Mouse (Mus musculus) liver, embryonic 13.5 days (tissue): ENCODE results near the gene Nsf. TPM values are rescaled to one million over a fixed set of nuclear protein-coding genes. Genes with fewer than 3 reads are reported as not detected.
"Not testable (repeated sequence)": the region's sequence is repeated elsewhere in the genome, so short reads cannot be mapped to it uniquely, and the experiment has no call there.

Experiments used
- ATAC-seq: fragments of 200-750 bp; cut with Nextera tagmentation; 2 replicates; pipeline ENCODE4 v1.8.0; 2017; ENCODE audit warnings: low read depth, mild to moderate bottlenecking, moderate number of reproducible peaks, moderate library complexity
- DNase-seq: peaks from one replicate; pipeline ENCODE4 v3.0.0; 2022
- H3K27ac ChIP-seq: fragments of 300-500 bp; sonication (generic); 2 replicates; pipeline ENCODE4 v1.5.1; 2015; ENCODE audit warnings: moderate library complexity, mild to moderate bottlenecking, inconsistent platforms
- H3K27me3 ChIP-seq: fragments of 300-500 bp; sonication (generic); 2 replicates; pipeline ENCODE4 v1.6.1; 2015; ENCODE audit warnings: mild to moderate bottlenecking, inconsistent platforms
- H3K36me3 ChIP-seq: fragments of 300-500 bp; sonication (generic); 2 replicates; pipeline ENCODE4 v1.6.1; 2015; ENCODE audit warnings: mild to moderate bottlenecking, inconsistent platforms
- H3K4me1 ChIP-seq: fragments of 300-500 bp; sonication (generic); replicated peaks from 2 replicates; pipeline ENCODE4 v1.6.1; 2015; ENCODE audit warnings: inconsistent platforms
- H3K4me2 ChIP-seq: fragments of 300-500 bp; sonication (generic); 2 replicates; pipeline ENCODE4 v1.6.1; 2015; ENCODE audit warnings: inconsistent platforms, mild to moderate bottlenecking, moderate library complexity
- H3K4me3 ChIP-seq: fragments of 300-500 bp; sonication (generic); replicated peaks from 2 replicates; pipeline ENCODE4 v1.5.1; 2015; ENCODE audit warnings: mild to moderate bottlenecking, inconsistent platforms
- H3K9ac ChIP-seq: fragments of 300-500 bp; sonication (generic); 2 replicates; pipeline ENCODE4 v1.6.1; 2015; ENCODE audit warnings: mild to moderate bottlenecking, inconsistent platforms
- H3K9me3 ChIP-seq: fragments of 300-500 bp; sonication (generic); replicated peaks from 2 replicates; pipeline ENCODE4 v1.6.1; 2016; ENCODE audit warnings: inconsistent platforms
- WGBS: fragments of 180-500 bp; shearing (Covaris S2); methylation state at CpG from one replicate; pipeline ENCODE4 v1.1.7; 2015; ENCODE audit not compliant: insufficient replicate concordance; 5-methylcytosine and 5-hydroxymethylcytosine counted together
- polyA plus RNA-seq: library from polyadenylated mRNA; unstranded; fragments of >200 nt; fragmentation: Nextera tagmentation; extraction: Ambion mirVana; gene quantifications from 2 replicates; pipeline ENCODE4 v1.2.1, GENCODE M21; 2015

Nsf gene
- polyA plus RNA-seq, 1 experiment from 2014 or later: 29.6 TPM

DNA sequence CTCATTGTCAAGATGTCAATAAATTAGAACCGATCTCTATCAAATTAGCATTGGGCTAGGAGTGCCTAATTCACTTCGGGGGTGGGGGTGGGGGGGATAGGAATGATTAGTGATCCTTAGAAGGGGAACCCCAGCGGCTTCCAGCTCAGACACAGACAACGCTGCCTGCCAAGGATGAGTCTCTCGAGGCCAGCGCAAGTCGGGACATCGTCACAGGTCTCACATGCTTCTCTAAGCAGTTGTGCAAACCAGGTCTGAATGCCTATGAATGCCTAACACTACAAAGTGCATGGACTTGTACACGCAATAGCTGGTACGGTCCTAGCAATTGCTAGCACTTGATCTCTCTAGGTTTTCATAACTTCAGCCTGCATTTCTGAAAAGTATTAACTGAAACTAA, 62.1 kb downstream of the Nsf start:
- H3K4me2 ChIP-seq: no peak overlapping the region

DNA sequence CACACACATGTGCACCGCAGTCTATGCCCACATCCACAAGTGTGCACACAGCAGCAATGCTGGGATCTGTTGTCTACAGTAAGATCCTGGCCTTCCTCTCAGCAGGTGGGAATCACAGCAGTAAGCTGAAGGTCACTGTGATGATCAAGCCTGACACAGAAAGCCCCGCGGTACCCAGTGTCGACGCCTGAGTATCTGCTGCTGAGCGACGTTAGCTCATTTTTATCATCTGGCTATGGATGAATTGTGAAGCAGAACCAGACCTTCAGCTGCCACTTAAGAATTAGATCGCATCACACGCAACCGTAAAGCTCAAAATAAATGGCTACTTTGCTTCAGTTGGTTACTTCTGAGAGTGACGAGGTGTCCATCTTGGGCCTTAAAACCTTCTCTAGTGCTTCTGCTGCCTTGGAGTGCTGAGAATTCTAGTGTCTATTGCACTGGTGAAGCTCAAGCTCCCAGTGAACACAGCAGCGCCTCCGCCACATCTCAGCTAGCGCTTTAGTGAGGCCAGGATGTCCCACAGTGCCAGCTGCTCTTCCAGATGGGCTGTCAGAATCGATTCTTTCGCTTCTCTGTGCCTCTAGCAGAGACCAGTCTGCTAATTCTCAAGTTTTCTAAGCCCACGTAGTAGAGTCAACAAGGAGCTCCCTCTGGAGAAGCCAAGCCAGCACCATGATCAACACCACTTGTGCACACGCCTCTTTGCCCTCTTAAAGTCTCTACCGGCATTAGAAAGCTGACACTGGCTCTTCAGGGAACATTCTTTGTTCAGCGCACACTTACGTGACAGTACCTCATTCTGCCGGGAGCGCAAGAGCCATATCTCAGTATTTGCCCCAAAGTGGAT, 63.3 kb downstream of the Nsf start:
- Histone ChIP-seq H3K27me3 (no peaks in the 10 kb centered on the region), H3K36me3 (0 out of 2 replicates have a peak, but pooled peaks cover 12% of the 10 kb centered on the region), H3K4me2 (no peak overlapping the region), H3K9ac (no peak overlapping the region), H3K4me3 (no peak overlapping the region), H3K27ac (no peak overlapping the region), H3K9me3 (no peaks in the 10 kb centered on the region), H3K4me1 (no peaks in the 10 kb centered on the region)
- 84% methylated on average over 23 of the region's 23 CpGs for WGBS
- ATAC-seq: no peak
- no peak for DNase-seq

More for the DNA sequence above, 62.1 kb downstream of the Nsf start:
- Histone ChIP-seq H3K9me3 (no peaks in the 10 kb centered on the region), H3K4me1 (no peaks in the 10 kb centered on the region), H3K9ac (no peak overlapping the region), H3K27me3 (no peaks in the 10 kb centered on the region), H3K27ac (no peak overlapping the region), H3K36me3 (0 out of 2 replicates have a peak, but pooled peaks cover 12% of the 10 kb centered on the region), H3K4me3 (no peak overlapping the region)
- ATAC-seq (no peak), DNase-seq (no peak)
- 83% methylated on average over 10 of the region's 10 CpGs for WGBS

DNA sequence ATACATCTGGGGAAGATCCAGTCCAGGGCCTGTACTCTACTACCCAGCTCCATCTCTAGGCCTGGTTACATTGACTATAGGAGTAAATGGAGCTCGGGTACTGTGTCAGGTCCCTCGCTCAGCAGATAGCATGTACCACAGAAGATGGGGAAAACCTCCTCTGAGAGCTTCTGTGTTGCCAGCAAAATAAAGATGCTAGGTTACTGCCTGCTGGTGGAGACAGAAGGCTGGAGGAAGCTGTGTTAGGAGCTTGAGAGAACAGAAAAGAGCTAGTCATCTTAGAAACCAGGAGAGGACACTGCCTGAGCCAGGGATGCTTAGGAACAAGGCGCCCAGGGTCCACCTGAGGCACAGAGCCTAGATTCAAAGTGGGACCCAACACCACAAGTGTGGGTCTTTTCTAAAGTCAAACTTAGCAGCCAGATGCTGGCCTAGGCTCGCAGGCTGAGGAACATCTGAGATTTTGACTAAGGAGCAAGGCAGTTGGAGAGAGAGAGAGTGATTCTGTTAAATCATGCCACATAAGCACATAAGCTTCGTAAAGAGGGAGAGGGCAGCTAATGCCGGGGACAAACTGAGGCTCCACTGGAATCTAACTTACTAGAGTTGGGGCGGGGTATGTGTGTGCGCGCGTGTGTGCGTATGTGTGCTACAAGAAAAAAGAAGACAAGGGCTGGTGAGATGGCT, 66.0 kb downstream of the Nsf start:
- H3K9ac ChIP-seq: no peak overlapping the region

DNA sequence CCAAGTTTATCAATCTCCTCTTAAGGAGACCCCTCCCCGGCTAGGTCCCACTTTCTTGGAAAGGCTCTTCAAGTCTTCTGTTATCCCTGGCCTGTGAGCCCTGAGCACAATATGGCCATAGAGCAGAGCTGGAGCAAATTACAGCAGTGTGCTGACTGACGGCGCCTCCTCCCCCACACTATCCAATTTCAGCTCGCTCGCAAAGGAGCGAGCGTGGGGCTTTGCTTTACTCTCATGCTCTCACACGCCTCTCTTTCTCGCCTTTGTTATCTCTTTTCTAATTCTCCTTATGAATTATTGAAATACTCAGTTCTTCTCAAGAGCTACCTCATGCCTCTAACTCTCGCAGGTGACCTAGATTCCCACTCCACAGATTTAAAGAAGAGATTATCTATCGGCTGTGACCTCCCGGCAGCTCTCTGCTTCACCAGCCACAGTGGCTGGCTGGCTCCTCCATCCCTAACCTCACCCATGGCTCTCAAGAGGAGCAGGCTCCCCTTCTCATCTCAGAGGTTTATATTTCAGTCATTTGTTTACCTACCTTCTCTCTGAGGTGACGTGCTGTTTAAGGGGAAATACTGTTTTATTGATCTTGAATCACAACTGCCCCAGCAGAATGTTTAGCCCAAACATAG, 69.0 kb downstream of the Nsf start:
- H3K4me2 ChIP-seq: no peak overlapping the region
- 68% methylated on average over 13 of the region's 13 CpGs for WGBS
- no peaks in the 10 kb centered on the region for H3K27me3 ChIP-seq
- H3K9me3 ChIP-seq: no peaks in the 10 kb centered on the region
- no peak for DNase-seq
- no peaks in the 10 kb centered on the region for H3K4me1 ChIP-seq
- H3K27ac ChIP-seq: no peak overlapping the region
- no peak for ATAC-seq
- peaks cover 28% of the 10 kb centered on the region for H3K36me3 ChIP-seq
- H3K9ac ChIP-seq: no peak overlapping the region
- no peak overlapping the region for H3K4me3 ChIP-seq

More for the DNA sequence above, 66.0 kb downstream of the Nsf start:
- peaks cover 15% of the 10 kb centered on the region for H3K36me3 ChIP-seq
- H3K4me2 ChIP-seq: no peak overlapping the region
- no peaks in the 10 kb centered on the region for H3K27me3 ChIP-seq
- H3K27ac ChIP-seq: no peak overlapping the region
- no peaks in the 10 kb centered on the region for H3K9me3 ChIP-seq
- no peak overlapping the region for H3K4me3 ChIP-seq
- 87% methylated on average over 11 of the region's 11 CpGs for WGBS
- DNase-seq: no peak
- no peak for ATAC-seq
- no peaks in the 10 kb centered on the region for H3K4me1 ChIP-seq

DNA sequence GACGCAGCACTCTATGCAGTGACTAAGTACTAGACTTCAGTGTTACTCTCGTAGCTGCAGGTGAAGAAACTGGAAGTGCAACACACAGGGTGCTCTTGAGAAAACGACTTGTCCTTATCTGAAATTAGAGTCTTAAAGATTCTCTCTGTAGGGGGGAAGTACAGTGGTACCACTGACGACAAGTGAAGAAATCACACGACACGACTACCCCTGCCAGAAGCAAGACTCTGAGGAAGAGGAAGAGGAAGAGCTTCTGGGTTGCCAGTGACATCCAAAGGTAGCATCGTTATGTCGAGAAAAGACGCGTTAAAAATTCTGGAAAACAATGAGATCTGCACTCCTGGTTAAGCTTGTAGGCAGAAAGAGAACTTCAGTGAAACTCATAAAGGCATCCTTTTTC, 70.1 kb downstream of the Nsf start:
- ATAC-seq (no peak), DNase-seq (no peak)
- Histone ChIP-seq H3K27me3 (no peaks in the 10 kb centered on the region), H3K4me2 (no peak overlapping the region), H3K27ac (no peak overlapping the region), H3K9ac (no peak overlapping the region), H3K36me3 (peaks cover 31% of the 10 kb centered on the region), H3K4me1 (no peaks in the 10 kb centered on the region), H3K9me3 (no peaks in the 10 kb centered on the region), H3K4me3 (no peak overlapping the region)
- WGBS: 67% methylated on average over 10 of the region's 10 CpGs

DNA sequence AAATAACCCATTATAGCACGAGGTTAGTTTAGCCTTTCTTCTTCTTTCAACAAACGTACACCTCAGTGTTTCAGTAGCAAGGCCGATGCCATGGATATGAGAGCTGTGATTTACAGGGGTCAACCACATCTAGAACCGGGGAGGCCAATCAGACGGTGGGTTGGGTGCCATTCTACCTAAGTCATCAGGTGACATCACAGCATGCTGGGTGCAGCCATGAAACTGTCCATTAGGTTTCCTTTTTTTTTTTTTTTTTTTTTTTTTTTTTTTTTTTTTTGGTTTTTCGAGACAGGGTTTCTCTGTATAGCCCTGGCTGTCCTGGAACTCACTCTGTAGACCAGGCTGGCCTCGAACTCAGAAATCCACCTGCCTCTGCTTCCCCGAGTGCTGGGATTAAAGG, 74.4 kb downstream of the Nsf start:
- H3K4me3 ChIP-seq, DNase-seq, H3K4me2 ChIP-seq, ATAC-seq, H3K9ac ChIP-seq, H3K4me1 ChIP-seq, H3K27ac ChIP-seq, H3K27me3 ChIP-seq, H3K9me3 ChIP-seq: not testable (repeated sequence)
- WGBS: 84% methylated on average over 8 of the region's 8 CpGs
- H3K36me3 ChIP-seq: peaks cover 36% of the 10 kb centered on the region

DNA sequence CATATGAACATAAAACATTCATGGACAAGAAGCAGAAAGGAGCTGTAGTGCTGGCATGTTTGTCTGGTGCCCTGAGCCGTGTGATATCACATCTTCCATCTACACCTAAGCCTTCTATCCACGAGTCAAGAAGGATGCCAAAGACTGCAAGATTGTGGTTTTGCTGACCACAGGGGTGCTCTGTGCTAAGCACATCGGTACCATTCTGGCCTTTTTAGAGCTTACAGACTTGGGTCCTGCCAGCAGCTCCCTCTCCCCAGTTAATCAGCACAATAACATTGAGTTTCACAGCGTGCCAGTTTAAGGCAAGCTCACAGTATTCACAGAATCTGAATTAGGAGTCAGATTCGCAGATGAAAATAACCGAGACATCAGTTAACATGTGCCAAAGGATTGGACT, 75.4 kb downstream of the Nsf start:
- H3K9me3 ChIP-seq: no peaks in the 10 kb centered on the region
- H3K27ac ChIP-seq: no peak overlapping the region
- ATAC-seq: no peak
- WGBS: 58% methylated on average over 6 of the region's 6 CpGs
- no peak overlapping the region for H3K4me3 ChIP-seq
- H3K9ac ChIP-seq: no peak overlapping the region
- no peak for DNase-seq
- peaks cover 36% of the 10 kb centered on the region for H3K36me3 ChIP-seq
- no peaks in the 10 kb centered on the region for H3K27me3 ChIP-seq
- no peaks in the 10 kb centered on the region for H3K4me1 ChIP-seq
- H3K4me2 ChIP-seq: no peak overlapping the region

DNA sequence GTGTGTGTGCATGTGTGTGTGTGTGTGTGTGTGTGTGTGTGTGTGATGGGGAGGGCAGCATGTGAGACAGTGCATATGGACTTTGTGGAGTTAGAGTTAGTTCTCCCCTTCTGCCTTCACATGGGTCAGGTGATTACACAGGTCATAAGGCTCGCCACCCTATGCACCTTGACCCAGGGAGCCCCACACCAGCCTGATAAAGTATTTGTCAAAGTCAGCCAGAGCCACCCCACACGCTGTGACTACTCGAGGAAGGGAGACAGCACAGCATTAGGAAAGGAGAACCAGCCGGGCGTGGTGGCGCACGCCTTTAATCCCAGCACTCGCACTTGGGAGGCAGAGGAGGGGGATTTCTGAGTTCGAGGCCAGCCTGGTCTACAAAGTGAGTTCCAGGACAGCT, 83.5 kb downstream of the Nsf start:
- Histone ChIP-seq H3K4me1 (peaks cover 8% of the 10 kb centered on the region; the same call in 1 of the 2 replicates), H3K36me3 (peaks cover 26% of the 10 kb centered on the region), H3K4me2 (no peak overlapping the region), H3K4me3 (no peak overlapping the region), H3K9me3 (no peaks in the 10 kb centered on the region), H3K27me3 (no peaks in the 10 kb centered on the region), H3K27ac (no peak overlapping the region), H3K9ac (no peak overlapping the region)
- WGBS: 73% methylated on average over 9 of the region's 9 CpGs
- DNase-seq (no peak), ATAC-seq (no peak)

DNA sequence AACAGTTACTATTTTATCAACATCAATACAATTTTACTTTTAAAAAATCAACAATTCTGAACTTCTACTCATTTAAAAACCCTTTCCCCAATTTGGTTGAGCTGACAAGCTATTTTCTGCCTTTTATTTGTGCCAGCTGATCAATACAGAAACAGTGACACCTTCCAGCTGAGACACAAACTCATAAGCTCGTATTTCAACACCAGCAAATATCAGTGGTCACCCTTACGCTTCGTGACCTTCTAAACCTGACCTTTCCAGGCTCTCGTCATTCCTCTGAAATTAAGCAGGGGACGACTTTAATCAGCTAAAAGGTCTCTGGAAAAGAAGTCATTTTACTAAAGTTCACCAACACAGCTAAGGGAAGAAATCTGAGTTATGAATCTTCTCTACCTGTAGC, 86.2 kb downstream of the Nsf start:
- 73% methylated on average over 5 of the region's 5 CpGs for WGBS

DNA sequence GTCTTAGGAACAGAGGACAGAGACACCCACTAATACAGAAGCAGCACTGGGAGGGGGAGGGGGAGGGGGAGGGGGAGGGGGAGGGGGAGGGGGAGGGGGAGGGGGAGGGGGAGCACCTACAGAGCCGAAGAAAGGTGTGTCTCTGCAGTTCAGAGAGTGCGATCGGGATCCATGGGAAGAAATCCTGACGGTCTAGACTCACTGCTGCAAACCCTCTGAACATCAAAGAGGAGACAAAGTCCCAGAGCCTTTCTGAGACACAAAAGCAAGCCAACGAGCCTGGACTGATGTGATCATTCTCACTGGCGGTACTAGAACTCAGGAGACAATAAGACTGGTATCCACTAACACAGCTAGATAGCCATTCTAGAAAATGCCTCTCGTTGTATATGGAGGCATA, 88.5 kb downstream of the Nsf start:
- DNase-seq (no peak), ATAC-seq (no peak)
- H3K27me3 ChIP-seq: no peaks in the 10 kb centered on the region
- H3K9ac ChIP-seq: no peak overlapping the region
- H3K27ac ChIP-seq: no peak overlapping the region
- no peaks in the 10 kb centered on the region for H3K9me3 ChIP-seq
- no peak overlapping the region for H3K4me3 ChIP-seq
- WGBS: 77% methylated on average over 7 of the region's 7 CpGs
- H3K4me2 ChIP-seq: no peak overlapping the region
- H3K36me3 ChIP-seq: peaks cover 13% of the 10 kb centered on the region
- H3K4me1 ChIP-seq: peaks cover 8% of the 10 kb centered on the region; the same call in 1 of the 2 replicates

More for the DNA sequence above, 86.2 kb downstream of the Nsf start:
- Histone ChIP-seq H3K27ac (no peak overlapping the region), H3K36me3 (peaks cover 13% of the 10 kb centered on the region), H3K9ac (no peak overlapping the region), H3K4me3 (no peak overlapping the region), H3K27me3 (no peaks in the 10 kb centered on the region), H3K4me1 (peaks cover 8% of the 10 kb centered on the region; the same call in 1 of the 2 replicates), H3K9me3 (no peaks in the 10 kb centered on the region), H3K4me2 (no peak overlapping the region)
- ATAC-seq (no peak), DNase-seq (no peak)

DNA sequence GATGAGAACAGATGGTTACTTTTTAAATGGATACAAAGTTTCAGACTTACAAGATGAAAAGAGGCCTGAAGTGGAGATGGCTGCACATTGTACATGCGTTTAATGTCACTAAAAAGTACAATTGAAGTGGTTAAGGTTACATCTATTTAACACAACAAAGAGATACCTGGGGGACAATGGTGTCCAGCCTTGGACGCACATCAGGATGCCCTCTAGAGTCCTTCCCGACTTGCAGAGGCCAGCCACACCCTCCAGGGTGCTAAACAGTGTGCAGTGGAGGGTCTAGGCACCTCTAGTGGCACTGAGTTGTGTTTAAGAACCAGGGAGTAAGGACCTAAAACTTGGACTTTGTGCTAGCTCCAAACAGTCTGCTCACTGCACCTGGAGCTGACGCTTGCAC, 89.4 kb downstream of the Nsf start:
- H3K4me3 ChIP-seq: no peak overlapping the region
- H3K27me3 ChIP-seq: no peaks in the 10 kb centered on the region
- H3K27ac ChIP-seq: no peak overlapping the region
- H3K36me3 ChIP-seq: peaks cover 13% of the 10 kb centered on the region
- H3K4me1 ChIP-seq: peaks cover 8% of the 10 kb centered on the region; the same call in 1 of the 2 replicates
- WGBS: 83% methylated on average over 4 of the region's 4 CpGs
- no peaks in the 10 kb centered on the region for H3K9me3 ChIP-seq
- DNase-seq (no peak), ATAC-seq (no peak)
- H3K4me2 ChIP-seq: no peak overlapping the region
- H3K9ac ChIP-seq: no peak overlapping the region
